Mouse (Mus musculus): Measurements from ENCODE around the gene Ndufs1.

DNA sequence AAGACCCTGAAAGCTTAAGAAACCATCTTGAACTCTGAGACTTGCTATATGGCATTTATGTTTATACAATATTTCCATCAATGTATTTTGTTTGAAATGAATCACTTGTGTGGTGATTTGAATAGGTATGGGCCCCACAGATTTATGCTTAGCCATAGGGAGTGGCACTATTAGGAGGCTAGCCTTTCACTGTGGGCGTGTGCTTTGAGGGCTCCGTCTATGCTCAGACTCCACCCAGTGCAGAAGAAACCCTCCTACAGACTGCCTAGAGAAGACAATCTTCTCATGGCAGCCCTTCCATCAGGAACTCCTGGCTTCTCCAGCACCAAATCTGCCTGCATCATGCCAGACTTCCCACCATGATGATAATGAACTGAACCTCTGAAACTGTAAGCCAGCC is 8.0 kb downstream of the Ndufs1 start:
- no peak for TF ChIP-seq CTCF (IDR thresholded peaks at IDR 0.05; ENCODE audit: borderline replicate concordance, control insufficient read depth, extremely low read depth, insufficient read depth, low read length, poor library complexity)
- TF ChIP-seq POLR2A (IDR thresholded peaks at IDR 0.05; ENCODE audit: control insufficient read depth, extremely low read depth, insufficient read depth, low read length, poor library complexity): no peak

All from thymus, adult 2 months (tissue).